ENCODE assay signal across 21 mouse cellular contexts in genomic region chr2:167198660-167199427, GRCm38 (mm10). TPM values are rescaled to one million over a fixed set of nuclear protein-coding genes. Genes with fewer than 3 reads are reported as not detected.
DNase-seq lines count a peak whose midpoint lies in the region; ATAC-seq lines count a peak whose summit lies in the region.
"Had no signal": no experiment of that assay in that cellular context is flagged by ENCODE, and none has a peak within 500 bp of the region (broad histone marks: within the 10 kb centered on the region; RNA-seq: fewer than 3 reads in every experiment).

No protein-coding gene starts in this region.

- H3K9ac ChIP-seq in kidney, embryonic 14.5 days (ENCODE audit: low read depth, low read length), result no peak overlapping the region
- no peak overlapping the region for H3K9ac ChIP-seq in hindbrain, embryonic 13.5 days
- H3K9ac ChIP-seq: embryonic facial prominence, embryonic 13.5 days; forebrain, embryonic 12.5 days; heart, embryonic 13.5 days; limb, embryonic 15.5 days; stomach, embryonic 15.5 days had no signal

- 35% methylated on average over 13 of the region's 13 CpGs for WGBS in kidney, embryonic 14.5 days
- 45% methylated on average over 13 of the region's 13 CpGs for WGBS in hindbrain, embryonic 13.5 days

- H3K27me3 ChIP-seq in kidney, embryonic 14.5 days (ENCODE audit: control insufficient read depth, insufficient read depth, low read length), result no peaks in the 10 kb centered on the region
- no peaks in the 10 kb centered on the region for H3K27me3 ChIP-seq in hindbrain, embryonic 13.5 days
- H3K27me3 ChIP-seq: embryonic facial prominence, embryonic 13.5 days; forebrain, embryonic 12.5 days; limb, embryonic 15.5 days; stomach, embryonic 15.5 days had no signal

- H3K9me3 ChIP-seq in kidney, embryonic 14.5 days (ENCODE audit: control insufficient read depth, low read length), result no peaks in the 10 kb centered on the region
- H3K9me3 ChIP-seq in hindbrain, embryonic 13.5 days, result no peaks in the 10 kb centered on the region
- H3K9me3 ChIP-seq: embryonic facial prominence, embryonic 13.5 days; forebrain, embryonic 12.5 days; limb, embryonic 15.5 days; stomach, embryonic 15.5 days had no signal

- no peaks in the 10 kb centered on the region for H3K36me3 ChIP-seq in kidney, embryonic 14.5 days (ENCODE audit: control insufficient read depth, insufficient read depth, low read length)
- no peaks in the 10 kb centered on the region for H3K36me3 ChIP-seq in hindbrain, embryonic 13.5 days
- H3K36me3 ChIP-seq: embryonic facial prominence, embryonic 13.5 days; forebrain, embryonic 12.5 days; stomach, embryonic 15.5 days had no signal

- DNase-seq in kidney, adult 18-20 months, result no peak
- peak; percentile 69 for DNase-seq in ES-CJ7 (ENCODE audit: low read depth, low spot score)
- DNase-seq in embryo, embryonic 11.5 days (ENCODE audit: low read depth, low spot score), result peak; percentile 20
- DNase-seq in heart, adult 9 months (ENCODE audit: low spot score in 2 of 2), result no peak
- DNase-seq in yolk sac, embryonic 10.5 days (ENCODE audit: low spot score), result no peak
- no peak for DNase-seq in lung, postnatal 10 days
- DNase-seq: cerebellum, adult 9-11 months; heart, postnatal 36 days; kidney, postnatal 36 days; right cerebral cortex, postnatal 14 days; thymus, adult 2 months had no signal

- ATAC-seq in kidney, embryonic 14.5 days (ENCODE audit: low FRiP score, low TSS enrichment), result peak; percentile 62
- no peak for ATAC-seq in hindbrain, embryonic 13.5 days (ENCODE audit: low FRiP score)
- ATAC-seq: intestine, embryonic 16.5 days had no signal

- peaks cover 9% of the 10 kb centered on the region; the same call in 1 of the 2 replicates for H3K4me1 ChIP-seq in kidney, embryonic 14.5 days (ENCODE audit: control insufficient read depth, insufficient read depth, low read length)
- peaks cover 33% of the 10 kb centered on the region for H3K4me1 ChIP-seq in hindbrain, embryonic 13.5 days (replicated peaks)
- H3K4me1 ChIP-seq: heart, embryonic 13.5 days; limb, embryonic 15.5 days; stomach, embryonic 15.5 days had no signal

- no peak overlapping the region for H3K4me2 ChIP-seq in kidney, embryonic 14.5 days (replicated peaks; ENCODE audit: low read depth, low read length)
- H3K4me2 ChIP-seq in hindbrain, embryonic 13.5 days, result no peak overlapping the region
- H3K4me2 ChIP-seq: embryonic facial prominence, embryonic 13.5 days; forebrain, embryonic 12.5 days; heart, embryonic 13.5 days; limb, embryonic 15.5 days; midbrain, embryonic 11.5 days; stomach, embryonic 15.5 days had no signal

- H3K4me3 ChIP-seq in kidney, embryonic 14.5 days (ENCODE audit: low read length), result no peak overlapping the region
- H3K4me3 ChIP-seq in hindbrain, embryonic 13.5 days, result no peak overlapping the region
- H3K4me3 ChIP-seq: embryonic facial prominence, embryonic 13.5 days; forebrain, embryonic 12.5 days; heart, embryonic 13.5 days; limb, embryonic 15.5 days; myocyte; stomach, embryonic 15.5 days had no signal

- H3K27ac ChIP-seq in kidney, embryonic 14.5 days (ENCODE audit: low read depth, low read length), result no peak overlapping the region
- H3K27ac ChIP-seq in hindbrain, embryonic 13.5 days, result 0 out of 2 replicates have a peak overlapping the region, but pooled peaks have one; percentile 23
- H3K27ac ChIP-seq: embryonic facial prominence, embryonic 13.5 days; forebrain, embryonic 12.5 days; heart, embryonic 13.5 days; limb, embryonic 15.5 days; stomach, embryonic 15.5 days had no signal

RNA-seq across cellular contexts. Expression of gene Kcnb1, which starts 8.9 kb away (rescaled TPM):
- 1.5 and 1.7 TPM in 2 replicates for polyA plus RNA-seq in kidney, embryonic 14.5 days (2014; fragmentation: Nextera tagmentation; extraction: Ambion mirVana)
- polyA plus RNA-seq in hindbrain, embryonic 13.5 days (2015; fragmentation: Nextera tagmentation; extraction: Ambion mirVana), result 2.2 and 2.4 TPM in 2 replicates

RNA-seq across cellular contexts. Expression of gene Ptgis, which starts 41.6 kb away (rescaled TPM):
- 15.5 and 18.0 TPM in 2 replicates for polyA plus RNA-seq in kidney, embryonic 14.5 days (2014; fragmentation: Nextera tagmentation; extraction: Ambion mirVana)
- 5.8 and 6.5 TPM in 2 replicates for polyA plus RNA-seq in hindbrain, embryonic 13.5 days (2015; fragmentation: Nextera tagmentation; extraction: Ambion mirVana)

Comparison
In these comparisons a context has a peak if more than half of its experiments do, and no peak if none do; other contexts are left out.
1. DNase-seq: peak in ES-CJ7 (single experiment) and embryo, embryonic 11.5 days (single experiment); none in kidney, adult 18-20 months (single experiment), heart, adult 9 months (0 of 2), yolk sac, embryonic 10.5 days (single experiment) and lung, postnatal 10 days (single experiment).